Mouse (Mus musculus) heart, embryonic 11.5 days (tissue): Measurements from ENCODE around the gene Xpo5. TPM values are rescaled to one million over a fixed set of nuclear protein-coding genes. Genes with fewer than 3 reads are reported as not detected.

Source experiments
- ATAC-seq: fragments of 200-750 bp; cut with Nextera tagmentation; replicated peaks from 2 replicates; pipeline ENCODE4 v1.8.0; 2017; ENCODE audit warnings: moderate library complexity; ENCODE audit not compliant: insufficient number of reproducible peaks, low FRiP score, low TSS enrichment
- H3K27ac ChIP-seq: fragments of 300-500 bp; sonication (generic); 2 replicates; pipeline ENCODE4 v1.5.1; 2014; ENCODE audit warnings: mild to moderate bottlenecking, low read depth, low read length
- H3K27me3 ChIP-seq: fragments of 300-500 bp; sonication (generic); 2 replicates; pipeline ENCODE4 v1.6.1; 2014; ENCODE audit warnings: mild to moderate bottlenecking, low read length, mixed read lengths; ENCODE audit not compliant: control insufficient read depth, insufficient read depth
- H3K36me3 ChIP-seq: fragments of 300-500 bp; sonication (generic); 2 replicates; pipeline ENCODE4 v1.6.1; 2014; ENCODE audit warnings: mild to moderate bottlenecking, low read length, moderate library complexity, mixed read lengths; ENCODE audit not compliant: control insufficient read depth, insufficient read depth
- H3K4me1 ChIP-seq: fragments of 300-500 bp; sonication (generic); 2 replicates; pipeline ENCODE4 v1.6.1; 2014; ENCODE audit warnings: low read length; ENCODE audit not compliant: control insufficient read depth, insufficient read depth
- H3K4me2 ChIP-seq: fragments of 300-500 bp; sonication (generic); 2 replicates; pipeline ENCODE4 v1.6.1; 2014; ENCODE audit warnings: mild to moderate bottlenecking, moderate library complexity
- H3K4me3 ChIP-seq: fragments of 300-500 bp; sonication (generic); 2 replicates; pipeline ENCODE4 v1.5.1; 2014; ENCODE audit warnings: low read depth, low read length
- H3K9ac ChIP-seq: fragments of 300-500 bp; sonication (generic); 2 replicates; pipeline ENCODE4 v1.6.1; 2014; ENCODE audit warnings: mild to moderate bottlenecking, low read depth, low read length, moderate library complexity
- H3K9me3 ChIP-seq: fragments of 300-500 bp; sonication (generic); replicated peaks from 2 replicates; pipeline ENCODE4 v1.6.1; 2016; ENCODE audit warnings: low read length; ENCODE audit not compliant: control insufficient read depth
- WGBS: fragments of 180-500 bp; shearing (Covaris S2); extraction: QIAGEN DNeasy Blood & Tissue Kit; methylation state at CpG from one replicate; pipeline ENCODE4 v1.1.7; 2014; ENCODE audit not compliant: insufficient replicate concordance; 5-methylcytosine and 5-hydroxymethylcytosine counted together
- polyA plus RNA-seq: library from polyadenylated mRNA; unstranded; fragments of >200 nt; fragmentation: Nextera tagmentation; extraction: Ambion mirVana; gene quantifications from 2 replicates; pipeline ENCODE4 v1.2.1, GENCODE M21; 2014

The Xpo5 gene
- polyA plus RNA-seq, 1 experiment from 2014 or later: 32.3 TPM

DNA sequence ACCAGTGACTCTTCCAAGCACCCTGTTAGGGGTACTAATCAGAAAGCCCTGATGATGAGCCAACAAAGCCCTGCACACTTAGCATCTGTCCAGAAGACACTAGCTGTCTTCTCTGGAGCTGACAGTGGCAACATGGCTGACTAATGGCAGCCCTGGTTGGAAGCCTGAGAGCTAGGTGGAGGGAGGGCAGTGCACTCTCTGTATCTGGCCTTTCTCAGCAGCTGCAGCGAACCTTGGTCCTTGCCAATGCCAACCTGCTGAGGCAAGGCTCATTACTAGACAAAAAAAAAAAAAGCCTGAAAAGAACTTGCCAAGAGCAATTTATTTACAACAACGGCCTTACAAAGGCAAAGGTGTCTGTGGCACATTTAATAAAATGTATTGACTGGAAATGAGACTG lies 41.0 kb downstream of the Xpo5 start:
- WGBS: 83% methylated on average over 2 of the region's 2 CpGs
- no peak overlapping the region for H3K9ac ChIP-seq
- H3K36me3 ChIP-seq: peaks cover 38% of the 10 kb centered on the region
- H3K4me1 ChIP-seq: peaks cover 21% of the 10 kb centered on the region
- H3K9me3 ChIP-seq: no peaks in the 10 kb centered on the region
- no peak overlapping the region for H3K27ac ChIP-seq
- no peak overlapping the region for H3K4me3 ChIP-seq
- H3K4me2 ChIP-seq: no peak overlapping the region
- ATAC-seq: no peak
- H3K27me3 ChIP-seq: 0 out of 2 replicates have a peak, but pooled peaks cover 5% of the 10 kb centered on the region

DNA sequence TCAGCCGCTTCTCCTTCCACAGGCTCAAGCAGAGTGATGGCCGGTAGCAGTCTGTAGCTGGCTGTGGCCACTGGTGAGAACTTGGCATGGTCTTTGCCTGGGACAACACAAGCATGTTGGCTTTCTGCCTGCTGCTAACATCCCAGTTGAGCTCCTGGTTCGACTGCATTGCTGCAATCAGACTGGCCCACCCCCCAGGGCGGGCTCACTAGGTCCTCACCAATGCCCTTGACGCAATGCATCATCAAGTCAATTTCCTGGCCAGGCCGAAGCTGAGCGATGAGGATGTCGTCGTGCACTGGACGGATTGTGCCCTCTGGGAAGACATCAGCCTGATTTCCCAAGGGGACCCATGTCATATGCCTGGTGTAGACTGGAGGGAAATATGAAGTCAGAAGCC lies 42.0 kb downstream of the Xpo5 start:
- Histone ChIP-seq H3K27ac (no peak overlapping the region), H3K4me1 (peaks cover 19% of the 10 kb centered on the region), H3K4me3 (no peak overlapping the region), H3K9me3 (no peaks in the 10 kb centered on the region), H3K9ac (no peak overlapping the region), H3K27me3 (0 out of 2 replicates have a peak, but pooled peaks cover 5% of the 10 kb centered on the region), H3K4me2 (no peak overlapping the region), H3K36me3 (peaks cover 38% of the 10 kb centered on the region)
- WGBS: 79% methylated on average over 10 of the region's 10 CpGs
- ATAC-seq: no peak

DNA sequence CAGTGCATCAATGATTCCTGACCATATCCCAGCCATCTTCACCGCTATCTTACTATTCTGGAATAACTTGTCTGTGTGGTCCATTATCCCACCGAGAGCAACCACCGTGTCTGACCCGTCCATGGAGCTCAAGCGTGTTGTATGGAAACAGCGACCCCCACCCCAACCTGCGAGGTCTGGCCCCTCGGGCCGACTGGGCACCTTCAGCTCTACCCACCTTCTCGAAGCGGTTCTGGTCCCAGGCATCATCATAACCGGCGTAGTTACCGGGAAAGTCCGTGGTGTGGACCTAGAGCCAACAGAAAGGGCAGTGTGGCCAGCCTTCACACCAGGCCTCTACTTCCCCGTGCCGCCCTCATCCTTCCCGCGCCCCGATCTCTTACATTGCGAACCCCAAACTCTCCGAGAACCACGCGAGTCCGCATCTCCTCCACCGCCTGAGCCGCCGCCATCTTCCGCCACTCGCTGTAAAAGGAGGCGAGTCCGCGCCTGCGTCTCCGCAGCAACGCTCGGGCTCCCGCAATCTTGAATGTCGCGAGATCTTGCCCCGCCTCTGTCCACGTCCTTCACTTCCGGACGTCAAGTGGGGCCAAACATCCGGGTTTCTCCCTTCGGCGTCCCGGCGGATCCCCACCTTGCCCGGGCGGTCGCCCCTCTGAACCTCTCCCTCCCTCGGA lies 45.1 kb downstream of the Xpo5 start, which contains the start of the genes Polr1c and Yipf3:
Polr1c (minus strand) TSS at position 543 of the 677 bp plus-strand sequence.
Yipf3 (plus strand) TSS at position 569 of the 677 bp plus-strand sequence.
- Histone ChIP-seq H3K36me3 (peaks cover 35% of the 10 kb centered on the region), H3K4me3 (peak within 1 kb of the TSS; percentile 76), H3K27ac (peak within 1 kb of the TSS; percentile 65), H3K27me3 (no peaks in the 10 kb centered on the region), H3K9ac (peak within 1 kb of the TSS; percentile 84), H3K4me2 (peak within 1 kb of the TSS; percentile 73), H3K4me1 (peaks cover 14% of the 10 kb centered on the region), H3K9me3 (no peaks in the 10 kb centered on the region)
- ATAC-seq: peak; percentile 73
- WGBS: under 1% methylated on average over 53 of the region's 53 CpGs

DNA sequence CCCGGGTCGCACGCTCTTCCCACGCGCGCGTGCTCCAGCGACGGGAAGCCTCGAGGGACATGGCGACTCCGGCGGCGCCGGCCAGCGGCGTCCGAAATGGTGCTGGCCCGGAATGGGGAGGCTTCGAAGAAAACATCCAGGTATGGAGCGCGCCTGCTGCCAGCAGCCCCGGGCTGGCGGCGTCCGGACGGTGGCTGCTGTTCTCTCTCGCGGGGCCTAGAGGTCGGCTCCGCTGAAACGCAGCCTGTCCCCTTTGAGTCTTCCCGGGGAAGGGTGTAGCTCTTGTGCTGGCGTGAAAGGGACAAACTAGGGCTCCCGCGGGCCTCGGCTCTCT lies 45.6 kb downstream of the Xpo5 start:
- Histone ChIP-seq H3K9me3 (no peaks in the 10 kb centered on the region), H3K4me3 (peak overlapping the region; percentile 76), H3K27ac (peak overlapping the region; percentile 12; the same call in 1 of the 2 replicates), H3K9ac (peak overlapping the region; percentile 84), H3K36me3 (peaks cover 33% of the 10 kb centered on the region), H3K4me2 (peak overlapping the region; percentile 73), H3K4me1 (peaks cover 14% of the 10 kb centered on the region), H3K27me3 (no peaks in the 10 kb centered on the region)
- ATAC-seq: peak; percentile 15; the same call in 1 of the 2 replicates
- WGBS: under 1% methylated on average over 37 of the region's 37 CpGs

DNA sequence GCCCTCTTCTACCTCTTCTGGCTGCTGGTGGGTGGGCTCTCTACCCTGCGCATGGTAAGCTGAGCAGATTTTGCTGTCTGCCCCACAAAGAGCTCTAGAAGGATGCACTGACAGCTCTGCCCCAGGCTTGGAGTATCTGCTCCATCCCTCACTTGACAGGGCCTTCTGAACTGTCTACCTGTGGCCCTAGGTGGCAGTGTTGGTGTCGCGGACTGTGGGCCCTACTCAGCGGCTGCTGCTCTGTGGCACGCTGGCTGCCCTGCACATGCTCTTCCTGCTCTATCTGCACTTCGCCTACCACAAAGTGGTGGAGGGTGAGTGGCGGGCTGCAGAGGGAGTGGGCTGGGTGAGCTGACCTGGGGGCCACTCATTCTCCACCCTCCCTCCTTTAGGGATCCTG lies 48.6 kb downstream of the Xpo5 start:
- H3K9ac ChIP-seq: no peak overlapping the region
- H3K36me3 ChIP-seq: peaks cover 16% of the 10 kb centered on the region
- no peak overlapping the region for H3K4me2 ChIP-seq
- H3K27ac ChIP-seq: no peak overlapping the region
- ATAC-seq: no peak
- H3K27me3 ChIP-seq: peaks cover 20% of the 10 kb centered on the region
- 80% methylated on average over 7 of the region's 7 CpGs for WGBS
- H3K4me3 ChIP-seq: no peak overlapping the region
- peaks cover 19% of the 10 kb centered on the region for H3K4me1 ChIP-seq
- no peaks in the 10 kb centered on the region for H3K9me3 ChIP-seq

DNA sequence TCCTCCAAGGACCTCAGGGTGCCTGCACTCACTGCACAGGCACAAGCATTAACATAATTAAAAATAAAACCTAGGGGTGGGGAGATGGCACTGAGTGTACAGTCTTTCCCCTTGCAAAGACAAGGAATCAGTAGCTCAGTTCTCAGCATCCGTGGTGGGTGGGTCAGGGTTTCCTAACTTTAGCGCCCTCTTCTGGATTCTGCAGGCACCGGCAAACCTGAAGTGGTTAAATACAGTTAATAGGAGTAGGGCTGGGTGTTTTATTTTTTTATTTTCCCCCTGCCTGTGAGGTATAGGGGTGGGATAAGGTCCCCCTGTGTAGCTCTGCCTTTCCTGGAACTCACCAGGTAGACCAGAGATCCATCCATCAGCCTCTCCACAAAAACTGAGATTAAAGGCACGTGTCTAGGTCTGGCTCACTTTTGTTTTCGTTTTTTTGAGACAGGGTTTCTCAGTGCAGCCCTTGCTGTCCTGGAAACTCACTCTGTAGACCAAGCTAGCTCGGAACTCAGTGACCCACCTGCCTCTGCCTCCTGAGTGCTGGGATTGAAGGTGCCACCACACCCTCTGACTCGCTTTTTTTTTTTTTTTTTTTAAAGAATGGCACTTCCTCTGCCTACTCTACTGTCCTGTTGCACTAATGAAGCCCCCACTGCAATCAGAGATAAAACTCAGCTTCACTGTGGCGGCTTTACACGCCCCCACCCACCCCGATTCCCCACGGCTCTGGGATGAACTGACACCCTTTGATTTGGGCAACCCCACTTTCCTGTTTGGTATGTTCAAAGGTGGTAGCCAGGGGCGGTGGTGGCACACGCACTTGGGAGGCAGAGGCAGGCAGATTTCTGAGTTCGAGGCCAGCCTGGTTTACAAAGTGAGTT lies 50.2 kb downstream of the Xpo5 start:
- 51% methylated on average over 14 of the region's 14 CpGs for WGBS
- H3K4me3 ChIP-seq: no peak overlapping the region
- no peak overlapping the region for H3K9ac ChIP-seq
- no peak for ATAC-seq
- peaks cover 22% of the 10 kb centered on the region for H3K36me3 ChIP-seq
- peaks cover 11% of the 10 kb centered on the region; the same call in 1 of the 2 replicates for H3K4me1 ChIP-seq
- no peaks in the 10 kb centered on the region for H3K9me3 ChIP-seq
- no peak overlapping the region for H3K27ac ChIP-seq
- peak overlapping the region; percentile 100 for H3K4me2 ChIP-seq
- peaks cover 22% of the 10 kb centered on the region for H3K27me3 ChIP-seq

DNA sequence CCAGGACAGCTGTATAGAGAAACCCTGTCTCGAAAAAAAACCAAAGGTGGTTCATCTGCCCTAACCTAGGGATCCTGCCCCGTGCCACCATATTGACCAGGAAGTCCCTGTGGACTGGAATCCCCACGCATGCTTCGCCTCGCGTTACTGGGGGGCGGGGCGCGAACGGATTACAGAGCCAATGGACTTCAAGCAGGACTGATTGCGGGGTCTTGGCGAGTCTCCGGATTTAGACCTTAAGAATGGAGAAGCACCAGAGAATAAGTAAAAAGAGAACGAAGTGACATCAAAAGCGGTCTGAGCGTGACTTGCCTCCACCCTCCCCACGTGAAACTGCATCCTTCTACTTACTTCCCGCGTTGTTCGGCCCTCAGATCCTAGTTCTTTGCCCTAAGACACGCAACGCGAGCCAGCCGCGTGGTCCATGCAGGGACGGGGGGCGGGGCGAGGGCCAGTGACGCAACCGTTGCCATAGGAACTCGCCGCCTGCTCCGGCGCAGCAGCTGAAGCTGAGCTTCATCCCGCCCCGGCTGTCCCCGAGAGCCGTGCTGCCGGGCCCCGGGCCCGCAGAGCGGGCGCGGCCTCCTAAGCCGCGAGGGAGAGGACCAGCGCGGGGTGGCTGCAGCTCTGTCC lies 51.0 kb downstream of the Xpo5 start, which contains the start of gene Lrrc73:
Lrrc73 (plus strand) TSS at position 80 of the 633 bp plus-strand sequence.
- Histone ChIP-seq H3K4me2 (peak within 1 kb of the TSS; percentile 100), H3K4me1 (peaks cover 10% of the 10 kb centered on the region; the same call in 1 of the 2 replicates), H3K9me3 (no peaks in the 10 kb centered on the region), H3K9ac (peak within 1 kb of the TSS; percentile 17), H3K4me3 (peak within 1 kb of the TSS; percentile 71), H3K27ac (no peak within 1 kb of the TSS), H3K27me3 (peaks cover 22% of the 10 kb centered on the region), H3K36me3 (peaks cover 30% of the 10 kb centered on the region)
- 2% methylated on average over 48 of the region's 48 CpGs for WGBS
- ATAC-seq: peak; percentile 74

DNA sequence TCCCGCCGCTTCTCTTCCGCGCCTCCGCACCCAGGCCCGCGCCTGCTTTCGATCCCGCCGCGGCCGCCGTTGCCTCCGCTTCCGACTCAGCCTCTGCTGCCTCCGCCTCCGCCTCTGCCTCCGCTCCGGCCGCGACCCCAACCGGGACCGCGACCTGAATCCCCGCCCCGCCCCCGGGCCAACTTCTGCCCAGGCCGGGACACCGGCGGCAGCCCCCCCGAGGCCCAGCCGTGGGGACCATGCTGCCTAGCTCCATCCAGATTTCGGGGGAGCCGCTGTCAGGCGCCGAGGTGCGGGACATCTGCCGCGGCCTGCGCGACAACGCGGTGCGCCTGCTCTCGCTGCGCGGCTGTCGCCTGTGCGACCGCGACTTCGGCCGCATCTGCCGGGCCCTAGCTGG lies 51.5 kb downstream of the Xpo5 start:
- Histone ChIP-seq H3K27me3 (peaks cover 22% of the 10 kb centered on the region), H3K4me3 (peak overlapping the region; percentile 71), H3K4me1 (peaks cover 5% of the 10 kb centered on the region; the same call in 1 of the 2 replicates), H3K36me3 (peaks cover 34% of the 10 kb centered on the region), H3K9ac (peak overlapping the region; percentile 17), H3K9me3 (no peaks in the 10 kb centered on the region), H3K27ac (no peak overlapping the region), H3K4me2 (peak overlapping the region; percentile 100)
- ATAC-seq: no peak
- WGBS: under 1% methylated on average over 52 of the region's 54 CpGs
